Mouse (Mus musculus) forebrain, embryonic 13.5 days (tissue): ENCODE measurements at regions not wholly inside any gene's neighbourhood (a gene's known extent, or its start where the extent isn't known, plus 50 kb on each side); places are given as distances from the start of the nearest gene placed in this dataset.
A peak's percentile ranks its signal among the peaks of the same experiment; 100 is the strongest.

Experiments
- ATAC-seq: fragments of 200-750 bp; cut with Nextera tagmentation; 2 replicates; pipeline ENCODE4 v1.8.0; 2017
- H3K27ac ChIP-seq: fragments of 300-500 bp; sonication (generic); 2 replicates; pipeline ENCODE4 v1.5.1; 2015; ENCODE audit warnings: inconsistent platforms, mild to moderate bottlenecking, moderate library complexity
- H3K27me3 ChIP-seq: fragments of 300-500 bp; sonication (generic); 2 replicates; pipeline ENCODE4 v1.6.1; 2015; ENCODE audit warnings: mild to moderate bottlenecking, inconsistent platforms
- H3K36me3 ChIP-seq: fragments of 300-500 bp; sonication (generic); 2 replicates; pipeline ENCODE4 v1.6.1; 2015; ENCODE audit warnings: mild to moderate bottlenecking, inconsistent platforms; ENCODE audit not compliant: poor library complexity, severe bottlenecking
- H3K4me1 ChIP-seq: fragments of 300-500 bp; sonication (generic); 2 replicates; pipeline ENCODE4 v1.6.1; 2015; ENCODE audit warnings: inconsistent platforms
- H3K4me2 ChIP-seq: fragments of 300-500 bp; sonication (generic); 2 replicates; pipeline ENCODE4 v1.6.1; 2015; ENCODE audit warnings: inconsistent platforms, mild to moderate bottlenecking, moderate library complexity
- H3K4me3 ChIP-seq: fragments of 300-500 bp; sonication (generic); 2 replicates; pipeline ENCODE4 v1.5.1; 2015; ENCODE audit warnings: mild to moderate bottlenecking, inconsistent platforms
- H3K9ac ChIP-seq: fragments of 300-500 bp; sonication (generic); 2 replicates; pipeline ENCODE4 v1.6.1; 2015; ENCODE audit warnings: mild to moderate bottlenecking, inconsistent platforms
- H3K9me3 ChIP-seq: fragments of 300-500 bp; sonication (generic); replicated peaks from 2 replicates; pipeline ENCODE4 v1.6.1; 2016; ENCODE audit warnings: inconsistent platforms
- WGBS: fragments of 180-500 bp; shearing (Covaris S2); methylation state at CpG from one replicate; pipeline ENCODE4 v1.1.7; 2015; 5-methylcytosine and 5-hydroxymethylcytosine counted together

DNA sequence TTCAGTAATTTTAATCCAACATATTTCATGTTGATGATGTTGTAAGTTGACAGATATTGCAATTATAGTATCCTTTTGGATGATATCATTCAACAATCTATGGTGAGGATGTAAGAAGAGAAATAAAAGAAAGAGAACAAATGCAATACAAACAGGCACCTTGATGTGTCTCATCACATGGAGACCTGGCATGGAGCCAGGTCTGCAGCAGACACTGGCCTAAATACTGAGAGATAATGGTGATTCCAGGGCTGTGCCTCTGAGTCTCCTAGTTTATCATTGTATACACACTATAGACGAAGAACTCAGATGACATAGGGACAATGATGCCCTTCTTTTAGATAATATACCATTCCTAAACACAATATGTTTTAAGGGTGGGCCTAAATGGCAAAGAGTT, 1068.5 kb upstream of the Klhl29 start:
- Histone ChIP-seq H3K4me3 (no peak overlapping the region), H3K36me3 (no peaks in the 10 kb centered on the region), H3K27me3 (no peaks in the 10 kb centered on the region), H3K4me1 (no peaks in the 10 kb centered on the region), H3K4me2 (no peak overlapping the region), H3K9ac (no peak overlapping the region), H3K27ac (no peak overlapping the region), H3K9me3 (no peaks in the 10 kb centered on the region)
- WGBS = 81% methylated on average over 1 of the region's 1 CpGs
- ATAC-seq = no peak

DNA sequence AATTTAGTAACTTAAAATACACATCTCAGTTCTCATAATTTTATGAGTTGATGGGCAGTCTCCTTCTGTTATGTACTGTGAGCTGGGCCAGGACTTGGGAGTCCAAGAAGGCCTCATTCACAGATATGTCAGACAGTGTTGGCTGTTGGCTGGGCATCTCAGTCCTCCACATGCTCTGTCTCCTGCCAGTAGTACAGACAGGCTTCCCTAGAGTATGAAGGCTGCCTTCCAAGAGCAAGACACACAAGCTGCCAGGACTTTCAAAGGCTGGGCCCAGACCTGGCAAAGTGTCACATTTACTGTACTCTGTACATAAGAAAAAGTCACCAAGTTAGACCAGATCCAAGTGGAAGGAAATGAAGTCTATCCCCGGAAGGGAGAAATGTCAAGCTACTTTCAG, 1042.3 kb upstream of the Klhl29 start:
- H3K27ac ChIP-seq = no peak overlapping the region
- peak; percentile 93; the same call in 1 of the 2 replicates for ATAC-seq
- WGBS = 83% methylated on average over 1 of the region's 1 CpGs

DNA sequence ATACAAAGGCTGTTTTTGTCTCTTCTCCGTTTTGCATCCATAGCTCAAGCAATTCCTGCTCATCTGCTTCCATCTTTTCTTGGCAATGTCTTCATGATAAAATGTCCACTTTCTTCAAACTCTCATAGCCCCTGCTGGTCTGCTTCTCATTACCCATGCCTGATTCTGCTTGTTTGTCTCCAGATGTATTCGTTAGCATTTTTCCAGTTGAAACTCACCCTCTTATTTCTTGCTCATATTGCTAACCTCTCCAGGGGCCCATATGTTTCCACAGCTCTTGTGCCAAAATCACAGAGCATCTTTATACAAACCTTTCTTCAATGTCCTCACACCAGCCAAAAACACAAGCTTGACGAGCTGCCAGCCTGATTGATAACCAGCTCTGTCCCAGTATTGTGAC, 1025.1 kb upstream of the Klhl29 start:
- Histone ChIP-seq H3K4me2 (no peak overlapping the region), H3K4me1 (0 out of 2 replicates have a peak, but pooled peaks cover 7% of the 10 kb centered on the region), H3K9ac (no peak overlapping the region), H3K36me3 (no peaks in the 10 kb centered on the region), H3K27me3 (no peaks in the 10 kb centered on the region), H3K27ac (no peak overlapping the region; the same call in 1 of the 2 replicates), H3K4me3 (no peak overlapping the region), H3K9me3 (no peaks in the 10 kb centered on the region)
- ATAC-seq = no peak
- WGBS = 61% methylated on average over 3 of the region's 3 CpGs

More for the DNA sequence above, 1042.3 kb upstream of the Klhl29 start:
- Histone ChIP-seq H3K4me2 (no peak overlapping the region), H3K4me1 (no peaks in the 10 kb centered on the region), H3K9me3 (no peaks in the 10 kb centered on the region), H3K4me3 (no peak overlapping the region), H3K9ac (no peak overlapping the region), H3K36me3 (no peaks in the 10 kb centered on the region), H3K27me3 (no peaks in the 10 kb centered on the region)

DNA sequence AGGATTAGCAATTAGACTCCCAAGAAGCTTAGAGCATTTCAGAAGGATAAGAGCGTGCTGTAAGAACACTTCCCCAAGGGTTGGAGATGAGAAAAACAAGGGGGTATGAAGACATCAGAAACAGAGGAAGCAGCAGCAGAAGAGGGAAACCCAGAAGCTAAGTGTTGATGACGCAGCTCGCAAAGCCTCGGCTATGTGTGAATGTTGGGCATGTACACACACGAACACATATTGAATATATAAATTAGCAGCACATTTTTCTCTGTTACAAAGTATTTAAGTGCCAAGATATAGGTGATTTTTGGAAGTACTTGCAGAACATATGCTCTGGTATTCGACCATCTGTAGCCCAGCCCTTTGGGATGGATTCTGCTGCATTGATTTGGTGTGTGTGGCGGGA, 1006.4 kb upstream of the Klhl29 start:
- Histone ChIP-seq H3K4me2 (no peak overlapping the region), H3K4me3 (no peak overlapping the region), H3K27me3 (no peaks in the 10 kb centered on the region), H3K9ac (no peak overlapping the region), H3K9me3 (no peaks in the 10 kb centered on the region), H3K4me1 (no peaks in the 10 kb centered on the region), H3K27ac (no peak overlapping the region), H3K36me3 (no peaks in the 10 kb centered on the region)
- WGBS = 81% methylated on average over 7 of the region's 7 CpGs
- ATAC-seq = 0 out of 2 replicates have a peak, but pooled peaks have one; percentile 33

DNA sequence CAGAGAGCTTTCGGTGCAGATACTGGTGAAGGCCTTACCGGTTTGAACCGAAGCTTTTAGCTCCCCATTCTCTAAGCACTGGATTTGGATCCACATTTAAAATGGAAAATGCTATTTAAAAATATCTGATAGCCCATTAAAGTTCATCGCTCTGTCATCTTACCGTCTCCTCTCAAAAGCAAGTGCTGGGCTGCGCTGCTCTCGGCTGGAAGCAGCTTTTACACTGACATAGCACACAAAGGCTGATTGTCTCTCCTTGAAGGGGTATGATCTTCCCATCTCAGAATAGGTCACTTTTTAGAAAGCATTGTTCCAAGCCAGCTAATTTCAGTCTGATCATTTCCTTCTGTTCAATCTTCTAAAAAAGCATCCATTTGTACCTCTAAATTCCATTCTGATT, 992.1 kb upstream of the Klhl29 start:
- Histone ChIP-seq H3K27me3 (no peaks in the 10 kb centered on the region), H3K4me3 (no peak overlapping the region), H3K27ac (no peak overlapping the region), H3K4me2 (no peak overlapping the region), H3K9ac (no peak overlapping the region), H3K4me1 (no peaks in the 10 kb centered on the region), H3K36me3 (no peaks in the 10 kb centered on the region), H3K9me3 (no peaks in the 10 kb centered on the region)
- 47% methylated on average over 7 of the region's 7 CpGs for WGBS
- no peak for ATAC-seq
